Mouse (Mus musculus) hindbrain, embryonic 12.5 days (tissue): ENCODE measurements around the gene Bap1. TPM values are rescaled to one million over a fixed set of nuclear protein-coding genes. Genes with fewer than 3 reads are reported as not detected.

ENCODE experiments used
- ATAC-seq: fragments of 200-750 bp; cut with Nextera tagmentation; 2 replicates; pipeline ENCODE4 v1.8.0; 2017; ENCODE audit warnings: moderate TSS enrichment; ENCODE audit not compliant: low FRiP score
- H3K27ac ChIP-seq: fragments of 300-500 bp; sonication (generic); 2 replicates; pipeline ENCODE4 v1.5.1; 2016; ENCODE audit warnings: mild to moderate bottlenecking
- H3K27me3 ChIP-seq: fragments of 300-500 bp; sonication (generic); 2 replicates; pipeline ENCODE4 v1.6.1; 2016; ENCODE audit warnings: mild to moderate bottlenecking
- H3K36me3 ChIP-seq: fragments of 300-500 bp; sonication (generic); 2 replicates; pipeline ENCODE4 v1.6.1; 2016; ENCODE audit warnings: mild to moderate bottlenecking
- H3K4me1 ChIP-seq: fragments of 300-500 bp; sonication (generic); 2 replicates; pipeline ENCODE4 v1.6.1; 2016
- H3K4me2 ChIP-seq: fragments of 300-500 bp; sonication (generic); replicated peaks from 2 replicates; pipeline ENCODE4 v1.6.1; 2016; ENCODE audit warnings: mild to moderate bottlenecking
- H3K4me3 ChIP-seq: fragments of 300-500 bp; sonication (generic); 2 replicates; pipeline ENCODE4 v1.5.1; 2016; ENCODE audit warnings: mild to moderate bottlenecking
- H3K9ac ChIP-seq: fragments of 300-500 bp; sonication (generic); 2 replicates; pipeline ENCODE4 v1.6.1; 2016; ENCODE audit warnings: mild to moderate bottlenecking, moderate library complexity
- H3K9me3 ChIP-seq: fragments of 300-500 bp; sonication (generic); replicated peaks from 2 replicates; pipeline ENCODE4 v1.6.1; 2016; ENCODE audit warnings: mild to moderate bottlenecking
- WGBS: fragments of 180-500 bp; shearing (Covaris S2); methylation state at CpG from one replicate; pipeline ENCODE4 v1.1.7; 2016; 5-methylcytosine and 5-hydroxymethylcytosine counted together
- polyA plus RNA-seq: library from polyadenylated mRNA; unstranded; fragments of >200 nt; fragmentation: Nextera tagmentation; extraction: Ambion mirVana; gene quantifications from 2 replicates; pipeline ENCODE4 v1.2.1, GENCODE M21; 2016

Gene Bap1
- 110 and 112 TPM in 2 replicates for polyA plus RNA-seq

DNA sequence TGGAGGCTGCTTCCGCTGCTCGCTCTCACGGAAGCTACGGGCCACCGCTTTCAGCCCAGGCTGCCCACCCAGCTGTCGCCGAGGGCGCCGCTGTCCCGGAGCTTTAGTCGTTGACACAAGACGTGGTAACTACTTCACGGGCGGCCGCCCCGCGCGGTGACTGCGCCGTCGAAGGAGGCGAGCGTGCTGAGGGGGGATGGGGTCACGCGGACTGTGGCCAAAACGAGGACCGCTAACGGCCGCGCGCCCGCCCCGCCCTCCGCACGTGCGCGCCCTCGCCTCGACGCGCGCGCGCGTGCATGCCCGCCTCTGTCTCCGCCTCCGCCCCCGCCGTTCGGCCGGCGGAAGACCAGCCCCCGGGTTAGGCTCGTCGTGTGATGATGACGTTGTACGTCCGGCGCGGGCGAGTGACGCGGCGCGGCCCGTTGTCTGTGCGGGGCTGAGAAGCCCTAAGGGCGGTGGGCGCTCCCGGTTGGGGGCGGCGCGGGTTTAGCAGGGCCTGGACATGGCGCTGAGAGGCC lies at the start of gene Bap1, which contains the start of gene Phf7:
Gene Bap1 (plus strand): TSS at position 367 of the 521 bp plus-strand sequence.
Gene Phf7 (minus strand): TSS at position 234 of the 521 bp plus-strand sequence.
- Histone ChIP-seq H3K4me2 (peak within 1 kb of the TSS; percentile 61), H3K27me3 (no peaks in the 10 kb centered on the region), H3K36me3 (peaks cover 30% of the 10 kb centered on the region), H3K9me3 (no peaks in the 10 kb centered on the region), H3K4me3 (peak within 1 kb of the TSS; percentile 90), H3K27ac (peak within 1 kb of the TSS; percentile 91), H3K4me1 (peaks cover 15% of the 10 kb centered on the region), H3K9ac (peak within 1 kb of the TSS; percentile 96)
- ATAC-seq = peak; percentile 92
- under 1% methylated on average over 66 of the region's 75 CpGs for WGBS

DNA sequence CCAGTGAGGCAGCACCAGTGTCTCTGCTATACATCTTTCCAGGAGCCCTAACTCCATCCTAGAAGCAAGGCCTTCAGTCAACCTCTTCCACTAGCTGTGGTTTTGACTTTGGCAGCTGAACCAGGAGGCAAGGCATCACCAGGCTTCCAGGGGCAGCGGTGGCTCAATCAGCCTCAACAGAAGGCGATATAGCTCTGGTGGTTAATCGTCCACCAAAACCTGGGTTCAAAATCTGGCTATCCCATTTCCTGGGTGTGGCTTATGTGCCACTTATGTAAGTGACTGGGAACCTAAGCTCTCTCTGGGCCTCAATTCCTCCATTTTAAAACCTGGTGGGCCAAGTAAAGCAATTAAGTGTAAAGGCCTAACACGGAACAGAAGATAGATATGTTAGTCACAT lies 46.4 kb upstream of the Bap1 start:
- Histone ChIP-seq H3K4me1 (peaks cover 26% of the 10 kb centered on the region), H3K9me3 (no peaks in the 10 kb centered on the region), H3K9ac (peak overlapping the region; percentile 92), H3K4me3 (peak overlapping the region; percentile 78), H3K4me2 (peak overlapping the region; percentile 97), H3K27ac (peak overlapping the region; percentile 88; the same call in 1 of the 2 replicates), H3K27me3 (no peaks in the 10 kb centered on the region), H3K36me3 (peaks cover 43% of the 10 kb centered on the region)
- ATAC-seq = no peak
- 83% methylated on average over 4 of the region's 4 CpGs for WGBS

DNA sequence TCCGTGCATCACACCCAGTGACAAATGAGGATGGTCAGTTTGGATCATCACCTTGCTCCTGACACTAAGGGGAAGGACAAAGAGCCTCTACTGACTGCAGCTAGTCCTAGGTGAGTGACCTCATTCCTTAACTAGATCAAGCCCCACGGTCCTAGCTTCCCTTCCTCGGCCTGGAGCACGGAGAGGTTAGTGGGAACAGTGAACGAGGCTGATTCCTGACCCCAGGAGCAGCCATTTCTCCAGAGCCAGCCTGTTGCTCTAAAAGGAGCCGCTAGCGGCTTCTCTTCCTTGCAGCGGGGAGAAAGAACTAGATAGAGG lies 46.0 kb upstream of the Bap1 start:
- Histone ChIP-seq H3K4me3 (peak overlapping the region; percentile 78), H3K9me3 (no peaks in the 10 kb centered on the region), H3K9ac (peak overlapping the region; percentile 92), H3K36me3 (peaks cover 39% of the 10 kb centered on the region), H3K27me3 (no peaks in the 10 kb centered on the region), H3K4me1 (peaks cover 26% of the 10 kb centered on the region), H3K27ac (peak overlapping the region; percentile 88), H3K4me2 (peak overlapping the region; percentile 97)
- 22% methylated on average over 8 of the region's 8 CpGs for WGBS
- ATAC-seq = no peak

DNA sequence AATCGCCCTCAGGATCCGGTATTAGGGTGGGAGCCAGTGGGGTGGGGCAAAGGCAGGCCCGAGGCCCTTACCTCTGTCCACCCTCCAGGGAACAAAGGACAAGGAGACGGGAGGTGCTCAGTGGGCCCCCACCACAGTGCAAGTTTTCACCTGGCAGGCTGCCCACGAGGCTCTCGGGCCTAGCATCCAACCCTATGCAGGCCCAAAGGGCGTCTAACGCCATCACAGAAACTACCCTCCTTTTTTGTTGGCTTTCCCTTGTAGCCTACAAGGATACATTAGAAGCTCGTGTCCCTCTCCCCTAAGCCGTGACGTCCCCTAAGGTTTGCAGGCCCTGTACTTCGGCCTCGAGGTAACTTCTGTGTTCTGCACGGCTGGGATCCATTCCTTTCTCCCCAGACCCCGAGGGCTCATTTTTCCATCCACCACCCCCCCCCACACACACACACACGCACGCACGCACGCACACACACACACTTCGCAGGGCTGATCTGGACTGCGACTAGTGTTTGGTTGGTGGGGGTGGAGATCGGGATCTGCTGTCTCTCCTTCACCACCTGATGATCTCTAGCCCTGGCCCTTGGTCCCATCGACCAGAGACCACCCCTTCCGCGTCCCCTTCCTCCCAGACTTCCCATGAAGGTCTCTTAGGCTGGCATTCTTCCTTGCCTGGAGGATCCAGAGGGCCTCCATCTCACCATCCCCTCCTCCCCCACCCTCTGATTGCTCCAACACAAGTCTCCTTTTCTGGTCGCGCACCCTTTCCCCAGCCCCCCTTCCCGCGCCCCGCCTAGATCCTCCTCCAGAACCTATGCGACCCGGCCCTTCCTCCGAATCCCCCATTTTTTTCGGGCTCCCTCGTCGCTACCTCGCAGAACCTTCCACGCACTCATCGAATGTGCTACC lies 45.4 kb upstream of the Bap1 start:
- H3K4me3 ChIP-seq = peak overlapping the region; percentile 78
- H3K9me3 ChIP-seq = no peaks in the 10 kb centered on the region
- no peaks in the 10 kb centered on the region for H3K27me3 ChIP-seq
- H3K36me3 ChIP-seq = peaks cover 33% of the 10 kb centered on the region
- peak; percentile 75 for ATAC-seq
- H3K27ac ChIP-seq = peak overlapping the region; percentile 88
- H3K4me1 ChIP-seq = peaks cover 26% of the 10 kb centered on the region
- 2% methylated on average over 39 of the region's 39 CpGs for WGBS
- H3K9ac ChIP-seq = peak overlapping the region; percentile 92
- peak overlapping the region; percentile 97 for H3K4me2 ChIP-seq

DNA sequence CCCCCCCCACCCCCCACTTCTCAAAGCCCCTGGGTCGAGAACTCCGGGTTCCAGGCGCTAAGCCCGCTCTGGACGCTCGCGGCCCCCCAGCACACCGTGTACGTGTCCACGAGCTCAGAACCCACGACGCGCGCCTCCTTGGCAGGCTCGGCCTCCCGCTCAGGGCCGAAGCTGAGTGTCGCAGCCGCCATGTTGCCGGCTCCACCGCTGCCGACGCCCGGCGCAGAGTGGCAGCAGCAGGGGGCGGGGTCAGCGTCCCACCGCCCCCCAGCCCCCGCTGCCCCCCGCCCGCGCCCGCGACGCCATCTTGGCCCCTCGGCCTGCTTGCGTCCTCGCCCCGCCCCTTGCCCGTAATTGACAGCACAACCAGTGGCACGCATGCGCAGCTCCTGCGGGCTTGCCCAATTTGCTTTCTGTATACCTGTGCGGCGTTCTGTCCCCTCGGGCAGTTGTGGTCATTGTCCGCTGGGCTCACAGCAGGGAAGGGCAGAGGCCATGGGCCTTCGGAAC lies 44.7 kb upstream of the Bap1 start:
- ATAC-seq = peak; percentile 69
- Histone ChIP-seq H3K36me3 (peaks cover 27% of the 10 kb centered on the region), H3K9me3 (no peaks in the 10 kb centered on the region), H3K9ac (peak overlapping the region; percentile 92), H3K27me3 (no peaks in the 10 kb centered on the region), H3K4me1 (peaks cover 26% of the 10 kb centered on the region), H3K4me2 (peak overlapping the region; percentile 97), H3K4me3 (peak overlapping the region; percentile 78), H3K27ac (peak overlapping the region; percentile 88)
- WGBS = under 1% methylated on average over 48 of the region's 48 CpGs

DNA sequence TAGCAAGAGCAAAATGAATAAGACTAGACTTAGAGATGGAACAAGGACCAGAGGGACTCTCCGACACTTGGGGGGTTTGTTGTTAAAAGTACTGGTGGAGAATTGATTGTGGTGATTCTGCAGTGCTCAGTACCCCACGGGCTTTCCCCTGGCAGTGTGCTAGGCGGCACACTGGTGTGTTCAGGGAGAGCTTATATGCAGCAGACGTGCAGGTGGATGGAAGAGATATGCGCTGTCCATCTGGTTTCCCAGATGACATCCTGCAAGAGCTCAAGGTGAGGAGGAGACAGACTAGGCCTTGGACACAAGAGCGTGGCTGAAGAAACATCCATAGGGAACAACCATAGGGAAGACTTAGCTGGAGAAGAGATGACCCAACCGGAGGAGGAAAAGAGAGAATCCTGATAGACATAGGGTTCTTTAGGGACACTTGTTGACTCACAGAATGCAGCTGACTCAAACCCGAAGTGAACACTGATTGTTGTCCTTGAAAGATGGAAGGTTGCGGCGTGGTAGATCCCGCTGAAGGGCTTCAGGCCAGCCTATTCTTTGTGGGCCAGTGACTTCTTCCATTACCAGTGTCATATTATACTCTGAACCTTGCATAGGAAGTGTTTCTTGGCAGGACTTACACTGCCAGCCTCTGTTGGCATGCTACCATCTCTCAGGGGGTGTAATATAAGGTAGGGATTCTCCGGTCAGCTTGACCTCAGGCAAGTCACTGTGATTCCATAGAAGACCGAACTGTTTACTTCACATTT lies 44.0 kb upstream of the Bap1 start:
- Histone ChIP-seq H3K27ac (peak overlapping the region; percentile 88), H3K9ac (peak overlapping the region; percentile 92), H3K4me3 (peak overlapping the region; percentile 78), H3K27me3 (no peaks in the 10 kb centered on the region), H3K36me3 (peaks cover 19% of the 10 kb centered on the region), H3K4me1 (peaks cover 26% of the 10 kb centered on the region), H3K4me2 (peak overlapping the region; percentile 97), H3K9me3 (no peaks in the 10 kb centered on the region)
- ATAC-seq = peak; percentile 35
- 81% methylated on average over 13 of the region's 13 CpGs for WGBS

DNA sequence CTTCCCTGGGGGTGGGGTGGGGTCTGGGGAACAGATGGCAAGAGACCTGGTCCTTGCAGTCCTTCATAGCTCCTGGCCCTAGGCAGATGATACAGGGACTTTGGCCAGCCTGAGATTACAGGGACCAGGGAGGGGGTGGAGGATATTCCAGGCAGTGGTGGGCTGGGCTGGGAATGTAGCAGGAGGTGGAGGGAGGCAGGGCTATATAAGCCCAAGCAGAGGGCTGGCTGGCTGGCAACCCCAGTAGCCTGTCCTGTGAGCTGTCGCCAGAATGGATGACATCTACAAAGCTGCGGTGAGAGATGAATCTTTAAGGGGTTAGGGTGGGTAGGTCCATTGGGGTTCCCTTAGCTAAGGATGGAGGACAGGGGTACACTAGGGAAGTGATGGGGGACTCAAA lies 43.2 kb upstream of the Bap1 start, which contains the start of gene Tnnc1:
Gene Tnnc1 (plus strand): TSS at position 229 of the 400 bp plus-strand sequence.
- WGBS = 79% methylated on average over 2 of the region's 2 CpGs
- Histone ChIP-seq H3K4me1 (peaks cover 26% of the 10 kb centered on the region), H3K27me3 (no peaks in the 10 kb centered on the region), H3K4me3 (peak within 1 kb of the TSS; percentile 78; the same call in 1 of the 2 replicates), H3K4me2 (peak within 1 kb of the TSS; percentile 97), H3K27ac (peak within 1 kb of the TSS; percentile 88; the same call in 1 of the 2 replicates), H3K9ac (peak within 1 kb of the TSS; percentile 92), H3K36me3 (peaks cover 11% of the 10 kb centered on the region), H3K9me3 (no peaks in the 10 kb centered on the region)
- no peak for ATAC-seq

DNA sequence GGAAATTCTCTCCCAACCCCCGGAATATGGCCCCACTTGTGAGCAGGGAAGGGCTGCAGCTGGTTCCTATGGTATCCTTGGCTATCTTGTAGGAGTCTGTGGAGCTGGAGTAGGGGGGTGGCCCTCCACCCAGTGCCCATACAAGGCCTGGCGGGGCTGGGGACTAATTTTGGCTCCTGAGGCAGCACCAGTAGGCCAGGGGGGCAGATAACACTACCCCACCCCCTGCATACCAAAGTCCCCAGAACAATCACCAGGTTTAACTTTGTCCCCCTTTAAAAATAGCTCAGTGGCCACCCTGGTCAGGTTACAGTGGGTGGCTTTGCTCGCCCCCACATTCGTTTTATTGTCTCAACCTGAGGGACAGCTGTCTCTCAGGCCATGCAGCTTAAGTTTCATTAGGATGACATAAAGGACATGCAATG lies 42.1 kb upstream of the Bap1 start:
- peaks cover under 1% of the 10 kb centered on the region for H3K36me3 ChIP-seq
- no peaks in the 10 kb centered on the region for H3K9me3 ChIP-seq
- WGBS = 76% methylated on average over 4 of the region's 4 CpGs
- H3K4me3 ChIP-seq = no peak overlapping the region
- peaks cover under 1% of the 10 kb centered on the region; the same call in 1 of the 2 replicates for H3K27me3 ChIP-seq
- H3K27ac ChIP-seq = no peak overlapping the region
- peaks cover 22% of the 10 kb centered on the region for H3K4me1 ChIP-seq
- no peak for ATAC-seq
- H3K9ac ChIP-seq = no peak overlapping the region
- H3K4me2 ChIP-seq = no peak overlapping the region

DNA sequence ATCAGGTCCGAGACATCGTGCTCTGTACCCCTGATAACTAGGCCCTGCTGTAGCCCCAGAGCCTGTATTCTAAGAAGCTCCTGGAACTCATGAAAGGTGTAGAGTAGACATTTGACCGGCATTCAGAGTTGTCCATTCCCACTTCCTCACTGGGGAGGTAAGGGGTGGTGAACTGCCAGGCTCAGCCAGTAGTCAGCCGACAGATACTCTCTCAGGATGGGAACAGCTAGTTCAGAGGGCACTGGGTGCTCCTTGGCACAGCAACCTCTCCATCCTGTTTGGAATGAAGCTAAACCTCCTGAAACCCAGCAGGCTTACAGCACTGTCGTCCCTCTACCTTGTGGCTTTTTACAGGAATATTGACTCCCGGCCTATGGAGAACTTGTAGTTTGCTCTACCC lies 39.4 kb upstream of the Bap1 start:
- no peaks in the 10 kb centered on the region for H3K9me3 ChIP-seq
- no peak overlapping the region for H3K27ac ChIP-seq
- H3K27me3 ChIP-seq = peaks cover 7% of the 10 kb centered on the region
- H3K4me3 ChIP-seq = no peak overlapping the region
- no peak for ATAC-seq
- H3K9ac ChIP-seq = no peak overlapping the region
- WGBS = 87% methylated on average over 6 of the region's 6 CpGs
- H3K4me1 ChIP-seq = peaks cover 14% of the 10 kb centered on the region
- H3K4me2 ChIP-seq = no peak overlapping the region
- H3K36me3 ChIP-seq = no peaks in the 10 kb centered on the region

DNA sequence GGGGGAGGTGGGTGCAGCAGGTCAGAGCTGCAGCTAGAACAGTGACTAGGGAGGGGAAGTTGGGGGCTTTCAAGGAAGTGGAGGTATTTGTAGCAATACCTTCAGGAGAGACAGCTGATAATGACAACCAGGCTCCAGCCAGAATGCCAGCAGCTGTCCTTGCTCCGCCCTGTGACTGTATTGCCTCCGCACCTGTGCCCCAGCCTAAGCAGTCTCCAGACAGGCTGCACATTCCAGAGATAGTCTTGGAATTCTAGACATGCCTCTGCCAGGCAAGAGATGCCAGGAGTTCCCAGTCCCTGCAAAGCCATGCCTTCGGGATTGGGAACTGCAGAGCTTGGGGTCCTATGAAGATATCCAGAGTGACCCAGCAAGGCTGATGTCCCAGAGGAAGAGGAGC lies 38.8 kb upstream of the Bap1 start:
- Histone ChIP-seq H3K9ac (no peak overlapping the region), H3K27me3 (peaks cover 7% of the 10 kb centered on the region), H3K27ac (no peak overlapping the region), H3K4me3 (no peak overlapping the region), H3K36me3 (no peaks in the 10 kb centered on the region), H3K4me2 (no peak overlapping the region), H3K4me1 (peaks cover 12% of the 10 kb centered on the region), H3K9me3 (no peaks in the 10 kb centered on the region)
- WGBS = 87% methylated on average over 3 of the region's 3 CpGs
- ATAC-seq = no peak

DNA sequence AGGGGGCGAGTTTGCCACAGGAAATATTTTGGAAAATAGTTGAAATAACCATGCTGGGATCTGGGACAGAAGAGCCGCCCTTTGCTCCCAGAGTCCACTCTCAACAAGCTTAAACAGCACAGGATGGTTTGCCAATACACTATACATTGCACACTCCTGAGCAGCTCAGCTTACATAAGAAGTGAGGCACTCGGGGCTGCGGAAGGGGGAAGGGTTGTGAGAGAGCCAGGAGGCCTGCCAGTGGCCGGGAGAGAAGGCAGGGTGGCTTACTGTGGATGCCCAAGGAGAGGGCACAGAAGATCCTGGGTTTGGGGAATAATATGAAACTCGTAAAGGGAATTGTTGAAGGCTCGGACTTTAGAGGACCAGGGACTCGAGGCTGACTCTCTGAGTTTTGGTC lies 37.4 kb upstream of the Bap1 start:
- 69% methylated on average over 8 of the region's 8 CpGs for WGBS
- no peak for ATAC-seq

DNA sequence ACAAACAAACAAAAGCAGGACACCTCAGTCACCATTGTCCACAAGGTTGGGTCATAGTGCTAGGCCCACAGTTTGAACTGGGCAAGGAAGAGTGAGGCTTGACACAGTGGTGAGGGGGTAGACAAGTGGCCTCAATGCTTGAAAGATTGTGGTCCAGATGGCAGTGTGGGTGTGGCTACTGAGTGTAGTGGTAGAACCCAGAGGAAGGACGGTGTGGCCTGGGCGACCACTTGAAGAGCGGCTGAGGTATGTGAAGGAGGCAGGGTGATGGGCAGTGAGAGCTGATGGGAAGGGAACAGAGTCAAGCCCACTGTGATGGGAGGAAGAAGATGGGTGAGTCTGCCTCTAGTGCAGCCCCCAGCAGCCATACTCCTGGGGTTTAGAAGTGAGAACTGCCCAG lies 36.6 kb upstream of the Bap1 start:
- no peak overlapping the region for H3K4me3 ChIP-seq
- H3K27me3 ChIP-seq = peaks cover 7% of the 10 kb centered on the region
- no peak overlapping the region for H3K4me2 ChIP-seq
- ATAC-seq = no peak
- peaks cover 21% of the 10 kb centered on the region for H3K4me1 ChIP-seq
- WGBS = 89% methylated on average over 3 of the region's 3 CpGs
- H3K9me3 ChIP-seq = no peaks in the 10 kb centered on the region
- H3K36me3 ChIP-seq = no peaks in the 10 kb centered on the region
- H3K9ac ChIP-seq = no peak overlapping the region
- no peak overlapping the region for H3K27ac ChIP-seq

More for the DNA sequence above, 37.4 kb upstream of the Bap1 start:
- Histone ChIP-seq H3K4me3 (no peak overlapping the region), H3K27ac (no peak overlapping the region), H3K4me1 (peaks cover 19% of the 10 kb centered on the region), H3K4me2 (no peak overlapping the region), H3K9ac (no peak overlapping the region), H3K36me3 (no peaks in the 10 kb centered on the region), H3K27me3 (peaks cover 7% of the 10 kb centered on the region), H3K9me3 (no peaks in the 10 kb centered on the region)
